Mouse (Mus musculus) left cerebral cortex, adult 2 months (tissue): ENCODE measurements at regions not wholly inside any gene's neighbourhood (a gene's known extent, or its start where the extent isn't known, plus 50 kb on each side); places are given as distances from the start of the nearest gene placed in this dataset.
A peak's percentile ranks its signal among the peaks of the same experiment; 100 is the strongest.

Experiments used
- DNase-seq, 2 experiments: peaks; one replicate each; pipeline ENCODE4 v3.0.0; 2021 to 2022; ENCODE audit warnings: low spot score in 2 of 2, mixed read lengths in 1 of 2; ENCODE audit errors: extremely low spot score in 1 of 2
- H3K27ac ChIP-seq: fragments of 200-600 bp; 2 replicates; pipeline ENCODE4 v1.8.1; 2022
- H3K4me3 ChIP-seq: fragments of 200-600 bp; 2 replicates; pipeline ENCODE4 v1.8.1; 2022
- CTCF ChIP-seq: fragments of 200-600 bp; IDR thresholded peaks from 2 replicates; pipeline ENCODE4 v1.8.1; 2022; ENCODE audit warnings: antibody characterized with exemption, mild to moderate bottlenecking, moderate library complexity
- intact Hi-C: fragments of 180-260 bp; cut with DNase I; formaldehyde crosslinking; loops from one replicate; pipeline ENCODE4 v1.15.1; 2025

- no peak for DNase-seq
- no peak overlapping the region for H3K27ac ChIP-seq
- no peak overlapping the region for H3K4me3 ChIP-seq
- intact Hi-C loops: no loop called here
- TF ChIP-seq CTCF: no peak
Observed at GRCm38 (mm10) chr9:26502027-26502426, 231.5 kb upstream of the B3gat1 start.

GRCm38 (mm10) chr9:26505941-26506340, 227.6 kb upstream of the B3gat1 start:
- no peak for TF ChIP-seq CTCF
- no peak overlapping the region for H3K27ac ChIP-seq
- H3K4me3 ChIP-seq: no peak overlapping the region
- DNase-seq: no peak
- intact Hi-C loops: no loop called here

DNA sequence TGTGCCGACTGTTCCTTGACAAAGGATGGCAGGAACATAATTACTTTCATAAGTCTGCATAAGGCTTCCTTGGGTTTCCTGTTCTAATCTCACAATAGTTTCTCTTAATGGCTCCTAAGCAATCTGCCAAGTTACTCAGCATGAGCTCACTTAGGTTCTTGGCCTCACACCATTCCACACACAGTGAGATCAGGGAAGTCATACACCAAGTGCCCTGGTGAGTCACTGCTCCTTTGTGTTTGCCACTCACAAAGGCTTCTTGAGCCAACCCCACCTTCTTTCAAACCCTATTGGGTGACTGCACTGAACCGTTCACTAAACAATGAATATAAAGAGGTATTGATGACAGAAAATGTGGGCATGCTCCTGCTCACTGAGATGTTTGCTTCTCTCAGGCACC, 214.9 kb upstream of the B3gat1 start:
- no peak overlapping the region for H3K4me3 ChIP-seq
- no peak for TF ChIP-seq CTCF

DNA sequence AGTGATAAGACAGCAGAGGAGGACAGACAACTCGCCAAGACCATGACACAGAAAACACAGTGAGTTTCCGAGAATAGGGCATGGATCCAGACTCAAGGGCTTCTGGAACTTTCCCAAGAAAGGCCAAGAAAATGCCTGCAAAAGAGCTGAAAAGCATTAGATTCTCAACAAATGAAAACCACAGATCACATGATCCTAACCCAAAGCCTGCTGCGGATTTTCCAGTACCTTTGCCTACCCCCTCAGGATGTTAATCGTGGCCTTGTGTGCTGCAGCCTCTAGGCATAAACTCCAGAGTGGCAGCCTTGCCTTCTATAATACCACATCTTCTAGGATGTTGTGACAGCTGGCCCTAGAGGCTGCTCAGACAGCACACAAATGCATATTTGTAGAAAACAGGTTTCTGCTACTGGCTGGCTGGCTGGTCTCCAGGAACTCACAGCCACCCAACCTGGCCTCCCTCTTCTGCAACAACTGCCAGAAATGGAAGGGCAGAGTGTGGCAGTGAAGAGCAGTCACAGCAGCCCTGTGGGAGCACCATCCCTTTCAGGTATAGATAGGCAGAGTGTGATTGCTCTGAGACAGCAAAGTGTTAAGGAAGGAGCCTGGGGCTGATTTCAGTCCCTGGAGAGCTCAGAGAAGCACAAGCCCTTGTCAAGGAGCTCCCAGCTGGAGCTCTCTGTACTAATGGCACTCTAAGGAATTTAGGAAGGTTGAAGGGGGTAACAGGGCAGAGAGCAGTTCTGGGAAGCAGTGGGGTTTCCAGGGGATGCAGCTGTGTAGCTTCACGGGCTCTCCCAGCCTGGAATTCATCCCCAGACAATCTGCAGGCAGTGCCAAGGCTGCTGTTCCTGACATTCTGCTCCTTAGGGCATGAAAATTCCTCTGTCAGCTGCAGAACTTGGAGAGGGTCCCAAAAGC, 213.7 kb upstream of the B3gat1 start:
- Histone ChIP-seq H3K4me3 (no peak overlapping the region), H3K27ac (peak overlapping the region; percentile 19; the same call in 1 of the 2 replicates)
- intact Hi-C loops: no loop called here
- no peak for TF ChIP-seq CTCF
- DNase-seq: no peak

More for the DNA sequence above, 214.9 kb upstream of the B3gat1 start:
- H3K27ac ChIP-seq: no peak overlapping the region
- no peak for DNase-seq
- intact Hi-C loops: no loop called here

- no peak for TF ChIP-seq CTCF
- intact Hi-C loops: no loop called here
- DNase-seq: no peak
- no peak overlapping the region for H3K4me3 ChIP-seq
- no peak overlapping the region for H3K27ac ChIP-seq
Observed at GRCm38 (mm10) chr9:26524089-26524488, 209.4 kb upstream of the B3gat1 start.

GRCm38 (mm10) chr9:26528761-26529160, 204.8 kb upstream of the B3gat1 start:
- intact Hi-C loops: no loop called here
- Histone ChIP-seq H3K27ac (no peak overlapping the region), H3K4me3 (no peak overlapping the region)
- no peak for TF ChIP-seq CTCF
- no peak for DNase-seq

- Histone ChIP-seq H3K4me3 (no peak overlapping the region), H3K27ac (no peak overlapping the region)
- no peak for DNase-seq
- no peak for TF ChIP-seq CTCF
- intact Hi-C loops: no loop called here
Observed at GRCm38 (mm10) chr9:26539042-26539441, 194.5 kb upstream of the B3gat1 start.

- TF ChIP-seq CTCF: no peak
- intact Hi-C loops: loop anchor here (5.0 kb wide), 1 partner anchor 184 kb away; the partner anchor contains the start of gene B3gat1
- Histone ChIP-seq H3K27ac (peak overlapping the region; percentile 66), H3K4me3 (no peak overlapping the region)
- DNase-seq: no peak
Observed at GRCm38 (mm10) chr9:26548328-26548922, 185.1 kb upstream of the B3gat1 start.

DNA sequence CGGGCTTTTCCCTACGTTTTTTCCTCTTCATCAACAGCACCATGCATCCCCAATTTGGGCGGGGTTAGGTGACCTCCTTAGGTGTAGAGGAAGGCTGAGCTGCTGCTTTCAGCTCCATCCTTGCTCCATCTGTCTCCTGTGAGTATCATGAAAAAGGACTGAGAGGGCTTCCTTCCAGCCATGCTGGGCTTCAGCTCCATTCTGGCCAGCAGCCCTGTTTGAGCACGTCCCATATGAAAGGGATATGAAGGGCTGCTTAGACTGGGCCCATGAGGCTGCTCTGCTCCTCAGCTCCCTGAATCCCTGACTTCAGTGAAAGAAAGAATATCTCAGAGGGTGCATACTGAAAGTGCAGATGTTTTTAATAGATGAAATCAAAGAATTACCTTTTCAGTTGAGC, 184.4 kb upstream of the B3gat1 start:
- intact Hi-C loops: loop anchor here (1.0 to 5.0 kb wide), 2 partner anchors 84 to 183 kb away; partner anchors contain the start of gene B3gat1

DNA sequence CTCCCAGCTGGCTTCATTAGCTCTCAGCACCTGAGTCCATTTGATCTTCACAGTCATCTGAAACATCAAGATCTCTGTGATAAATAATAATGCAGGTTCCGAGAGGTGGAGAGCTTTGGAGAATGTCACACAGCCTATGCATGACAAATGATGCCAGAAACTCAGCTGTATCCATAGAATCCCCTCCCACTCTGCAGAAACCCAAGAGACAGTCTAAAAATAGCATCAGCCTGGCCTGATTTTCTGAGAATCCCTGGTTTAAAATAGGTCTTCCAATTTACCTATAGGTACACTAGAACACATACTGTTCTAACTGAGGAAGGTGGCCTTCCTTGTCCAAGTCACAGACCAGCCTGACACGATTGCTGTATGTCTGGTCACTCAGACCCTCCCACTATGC, 184.0 kb upstream of the B3gat1 start:
- H3K4me3 ChIP-seq: no peak overlapping the region
- H3K27ac ChIP-seq: peak overlapping the region; percentile 66
- intact Hi-C loops: loop anchor here (1.0 to 5.0 kb wide), 2 partner anchors 84 to 183 kb away; partner anchors contain the start of gene B3gat1
- no peak for DNase-seq
- TF ChIP-seq CTCF: no peak

More for the DNA sequence above, 184.4 kb upstream of the B3gat1 start:
- DNase-seq: no peak
- TF ChIP-seq CTCF: no peak
- H3K27ac ChIP-seq: peak overlapping the region; percentile 66
- no peak overlapping the region for H3K4me3 ChIP-seq

- Histone ChIP-seq H3K27ac (no peak overlapping the region), H3K4me3 (no peak overlapping the region)
- intact Hi-C loops: no loop called here
- no peak for TF ChIP-seq CTCF
- no peak for DNase-seq
Observed at GRCm38 (mm10) chr9:26575990-26576389, 157.5 kb upstream of the B3gat1 start.

- no peak overlapping the region for H3K4me3 ChIP-seq
- no peak for TF ChIP-seq CTCF
Observed at GRCm38 (mm10) chr9:26601979-26602378, 131.5 kb upstream of the B3gat1 start.

More at GRCm38 (mm10) chr9:26601979-26602378, 131.5 kb upstream of the B3gat1 start:
- H3K27ac ChIP-seq: no peak overlapping the region
- DNase-seq: no peak
- intact Hi-C loops: loop anchor here (10.0 kb wide), 1 partner anchor 337 kb away; no protein-coding TSS in a partner anchor
